Mouse (Mus musculus): ENCODE results near the gene Emc4. TPM values are rescaled to one million over a fixed set of nuclear protein-coding genes. Genes with fewer than 3 reads are reported as not detected.

Gene Emc4
- total and polyA plus RNA-seq, 3 experiments = 63.6 to 82.1 (median 68.4) TPM

- Histone ChIP-seq H3K4me1 (ENCODE audit: control insufficient read depth, insufficient read depth, low read length) (no peaks in the 10 kb centered on the region), H3K36me3 (ENCODE audit: control insufficient read depth, insufficient read depth, low read length) (peaks cover 3% of the 10 kb centered on the region), H3K4me3 (no peak overlapping the region), H3K27ac (no peak overlapping the region), H3K79me2 (replicated peaks; ENCODE audit: control insufficient read depth, insufficient read depth, low read length) (no peaks in the 10 kb centered on the region), H3K9ac (ENCODE audit: low read depth, low read length) (no peak overlapping the region), H3K27me3 (ENCODE audit: control insufficient read depth, insufficient read depth, low read length) (no peaks in the 10 kb centered on the region)
- 59% methylated on average over 2 of the region's 2 CpGs for WGBS
- DNase-seq = no peak
- intact Hi-C loops (cut with DNase I) = no loop called here
- TF ChIP-seq EP300 (IDR thresholded peaks at IDR 0.05; ENCODE audit: insufficient read depth, low read depth, low read length) (no peak), CTCF (IDR thresholded peaks at IDR 0.05) (no peak), POLR2A (IDR thresholded peaks at IDR 0.05; ENCODE audit: insufficient read depth, low read depth, low read length) (no peak)
These were observed 8.2 kb downstream of the Emc4 start for GRCm38 (mm10) chr2:112359611-112360010.

GRCm38 (mm10) chr2:112353685-112354455 is 14.0 kb downstream of the Emc4 start:
- peaks cover 3% of the 10 kb centered on the region for H3K36me3 ChIP-seq (ENCODE audit: control insufficient read depth, insufficient read depth, low read length)
- no peak overlapping the region for H3K9ac ChIP-seq (ENCODE audit: low read depth, low read length)
- no peaks in the 10 kb centered on the region for H3K27me3 ChIP-seq (ENCODE audit: control insufficient read depth, insufficient read depth, low read length)
- TF ChIP-seq POLR2A (IDR thresholded peaks at IDR 0.05; ENCODE audit: insufficient read depth, low read depth, low read length) (no peak), EP300 (IDR thresholded peaks at IDR 0.05; ENCODE audit: insufficient read depth, low read depth, low read length) (no peak), CTCF (IDR thresholded peaks at IDR 0.05) (no peak)
- intact Hi-C loops (cut with DNase I) = no loop called here
- H3K27ac ChIP-seq = no peak overlapping the region
- H3K4me3 ChIP-seq = no peak overlapping the region
- no peak for DNase-seq
- WGBS = 85% methylated on average over 7 of the region's 7 CpGs
- no peaks in the 10 kb centered on the region for H3K79me2 ChIP-seq (replicated peaks; ENCODE audit: control insufficient read depth, insufficient read depth, low read length)
- no peaks in the 10 kb centered on the region for H3K4me1 ChIP-seq (ENCODE audit: control insufficient read depth, insufficient read depth, low read length)

- DNase-seq = no peak
- 80% methylated on average over 3 of the region's 3 CpGs for WGBS
- TF ChIP-seq POLR2A (IDR thresholded peaks at IDR 0.05; ENCODE audit: insufficient read depth, low read depth, low read length) = no peak
- TF ChIP-seq EP300 (IDR thresholded peaks at IDR 0.05; ENCODE audit: insufficient read depth, low read depth, low read length) = no peak
- no peak for TF ChIP-seq CTCF (IDR thresholded peaks at IDR 0.05)
- Histone ChIP-seq H3K79me2 (replicated peaks; ENCODE audit: control insufficient read depth, insufficient read depth, low read length) (no peaks in the 10 kb centered on the region), H3K4me3 (no peak overlapping the region), H3K36me3 (ENCODE audit: control insufficient read depth, insufficient read depth, low read length) (no peaks in the 10 kb centered on the region; the same call in 1 of the 2 replicates), H3K27me3 (ENCODE audit: control insufficient read depth, insufficient read depth, low read length) (no peaks in the 10 kb centered on the region), H3K9ac (ENCODE audit: low read depth, low read length) (no peak overlapping the region), H3K4me1 (ENCODE audit: control insufficient read depth, insufficient read depth, low read length) (no peaks in the 10 kb centered on the region), H3K27ac (no peak overlapping the region)
- intact Hi-C loops (cut with DNase I) = no loop called here
These were observed 19.6 kb downstream of the Emc4 start for GRCm38 (mm10) chr2:112348246-112348645.

- Histone ChIP-seq H3K4me1 (ENCODE audit: control insufficient read depth, insufficient read depth, low read length) (no peaks in the 10 kb centered on the region), H3K4me3 (no peak overlapping the region), H3K79me2 (replicated peaks; ENCODE audit: control insufficient read depth, insufficient read depth, low read length) (no peaks in the 10 kb centered on the region), H3K9ac (ENCODE audit: low read depth, low read length) (no peak overlapping the region), H3K27me3 (ENCODE audit: control insufficient read depth, insufficient read depth, low read length) (no peaks in the 10 kb centered on the region), H3K36me3 (ENCODE audit: control insufficient read depth, insufficient read depth, low read length) (no peaks in the 10 kb centered on the region; the same call in 1 of the 2 replicates), H3K27ac (no peak overlapping the region)
- WGBS = 49% methylated on average over 3 of the region's 3 CpGs
- intact Hi-C loops (cut with DNase I) = no loop called here
- no peak for DNase-seq
- TF ChIP-seq POLR2A (IDR thresholded peaks at IDR 0.05; ENCODE audit: insufficient read depth, low read depth, low read length) (no peak), CTCF (IDR thresholded peaks at IDR 0.05) (no peak)
These were observed 26.7 kb downstream of the Emc4 start for GRCm38 (mm10) chr2:112341117-112341516.

GRCm38 (mm10) chr2:112339736-112340135 is 28.1 kb downstream of the Emc4 start:
- DNase-seq = no peak
- 91% methylated on average over 2 of the region's 2 CpGs for WGBS
- no peak overlapping the region for H3K4me3 ChIP-seq
- no peak overlapping the region for H3K9ac ChIP-seq (ENCODE audit: low read depth, low read length)
- no peaks in the 10 kb centered on the region; the same call in 1 of the 2 replicates for H3K36me3 ChIP-seq (ENCODE audit: control insufficient read depth, insufficient read depth, low read length)
- H3K4me1 ChIP-seq (ENCODE audit: control insufficient read depth, insufficient read depth, low read length) = no peaks in the 10 kb centered on the region
- no peak for TF ChIP-seq POLR2A (IDR thresholded peaks at IDR 0.05; ENCODE audit: insufficient read depth, low read depth, low read length)
- TF ChIP-seq CTCF (IDR thresholded peaks at IDR 0.05) = peak; percentile 76
- intact Hi-C loops (cut with DNase I) = loop anchor here (1.0 to 2.0 kb wide), 2 partner anchors 75 to 100 kb away; partner anchors contain the start of genes Lpcat4 and Slc12a6
- no peaks in the 10 kb centered on the region for H3K27me3 ChIP-seq (ENCODE audit: control insufficient read depth, insufficient read depth, low read length)
- H3K79me2 ChIP-seq (replicated peaks; ENCODE audit: control insufficient read depth, insufficient read depth, low read length) = no peaks in the 10 kb centered on the region
- no peak overlapping the region for H3K27ac ChIP-seq

GRCm38 (mm10) chr2:112337211-112337610 is 30.6 kb downstream of the Emc4 start:
- 94% methylated on average over 6 of the region's 6 CpGs for whole genome bisulfite sequencing
- Histone ChIP-seq H3K27ac (no peak overlapping the region), H3K27me3 (ENCODE audit: control insufficient read depth, insufficient read depth, low read length) (no peaks in the 10 kb centered on the region), H3K36me3 (ENCODE audit: control insufficient read depth, insufficient read depth, low read length) (no peaks in the 10 kb centered on the region; the same call in 1 of the 2 replicates), H3K79me2 (replicated peaks; ENCODE audit: control insufficient read depth, insufficient read depth, low read length) (no peaks in the 10 kb centered on the region), H3K9ac (ENCODE audit: low read depth, low read length) (no peak overlapping the region), H3K4me1 (ENCODE audit: control insufficient read depth, insufficient read depth, low read length) (no peaks in the 10 kb centered on the region; the same call in 1 of the 2 replicates), H3K4me3 (no peak overlapping the region)
- DNase-seq = no peak
- intact Hi-C loops (cut with DNase I) = no loop called here
- TF ChIP-seq CTCF (IDR thresholded peaks at IDR 0.05) (no peak), POLR2A (IDR thresholded peaks at IDR 0.05; ENCODE audit: insufficient read depth, low read depth, low read length) (no peak), EP300 (IDR thresholded peaks at IDR 0.05; ENCODE audit: insufficient read depth, low read depth, low read length) (no peak)

Data from heart, adult 2 months (tissue).